In genomic region chr8:126656554-126657260, GRCm38 (mm10) we compare ENCODE assay signal across 17 mouse cellular contexts.
A peak's percentile ranks its signal among the peaks of the same experiment; 100 is the strongest.
DNase-seq lines count a peak whose midpoint lies in the region; ATAC-seq lines count a peak whose summit lies in the region.
"Had no signal": no experiment of that assay in that cellular context is flagged by ENCODE, and none has a peak within 500 bp of the region (broad histone marks: within the 10 kb centered on the region; RNA-seq: fewer than 3 reads in every experiment).

No protein-coding gene starts in this region.

- no peaks in the 10 kb centered on the region for H3K36me3 ChIP-seq in heart, embryonic 10.5 days
- no peaks in the 10 kb centered on the region for H3K36me3 ChIP-seq in heart, embryonic 12.5 days
- H3K36me3 ChIP-seq: forebrain, embryonic 15.5 days; G1E; hindbrain, embryonic 10.5 days had no signal

- H3K27me3 ChIP-seq in heart, embryonic 10.5 days (ENCODE audit: insufficient read depth, poor library complexity, severe bottlenecking), result no peaks in the 10 kb centered on the region
- no peaks in the 10 kb centered on the region for H3K27me3 ChIP-seq in heart, embryonic 12.5 days (replicated peaks)
- H3K27me3 ChIP-seq: forebrain, embryonic 15.5 days had no signal

- 53% methylated on average over 10 of the region's 10 CpGs for WGBS in heart, embryonic 10.5 days
- 55% methylated on average over 10 of the region's 10 CpGs for WGBS in heart, embryonic 12.5 days

- no peak for ATAC-seq in heart, embryonic 12.5 days (ENCODE audit: insufficient number of reproducible peaks, low FRiP score)
- ATAC-seq: CD4-positive, CD25-positive, alpha-beta regulatory T cell, adult 4 months; forebrain, embryonic 15.5 days had no signal

- no peak for DNase-seq in heart, embryonic 10.5 days (ENCODE audit: low spot score)
- peak; percentile 68 to 71 for DNase-seq in kidney, adult 8-10 months
- DNase-seq in kidney, postnatal 10 days, result no peak
- peak; percentile 84 for DNase-seq in kidney, adult 9 months
- DNase-seq in kidney, postnatal 36 days, result peak; percentile 59 to 69
- no peak for DNase-seq in testis, postnatal 10 days (ENCODE audit: low spot score)
- DNase-seq: B cell, adult 2 months; cerebellum, adult 2 months; cerebellum, postnatal 10 days; gastrocnemius, postnatal 36 days; heart, adult 11 months had no signal

- no peaks in the 10 kb centered on the region for H3K9me3 ChIP-seq in heart, embryonic 10.5 days
- no peaks in the 10 kb centered on the region for H3K9me3 ChIP-seq in heart, embryonic 12.5 days (replicated peaks)
- H3K9me3 ChIP-seq: forebrain, embryonic 15.5 days; G1E; hindbrain, embryonic 10.5 days had no signal

- no peak overlapping the region for H3K9ac ChIP-seq in heart, embryonic 12.5 days
- H3K9ac ChIP-seq: forebrain, embryonic 15.5 days had no signal

- 0 out of 2 replicates have a peak overlapping the region, but pooled peaks have one; percentile 8 for H3K27ac ChIP-seq in heart, embryonic 10.5 days
- H3K27ac ChIP-seq in heart, embryonic 12.5 days (ENCODE audit: poor library complexity, severe bottlenecking), result no peak overlapping the region
- H3K27ac ChIP-seq: forebrain, embryonic 15.5 days had no signal

- no peak overlapping the region for H3K4me2 ChIP-seq in heart, embryonic 12.5 days
- H3K4me2 ChIP-seq: forebrain, embryonic 15.5 days; heart, embryonic 11.5 days had no signal

- H3K4me1 ChIP-seq in heart, embryonic 10.5 days, result peaks cover 30% of the 10 kb centered on the region
- H3K4me1 ChIP-seq in heart, embryonic 12.5 days (replicated peaks), result peaks cover 29% of the 10 kb centered on the region

- no peak overlapping the region for H3K4me3 ChIP-seq in heart, embryonic 10.5 days
- H3K4me3 ChIP-seq in heart, embryonic 12.5 days, result no peak overlapping the region
- H3K4me3 ChIP-seq: forebrain, embryonic 15.5 days; hindbrain, embryonic 10.5 days had no signal

Comparison
In these comparisons a context has a peak if more than half of its experiments do, and no peak if none do; other contexts are left out.
1. DNase-seq: peak in kidney, adult 8-10 months (2 of 2), kidney, adult 9 months (single experiment) and kidney, postnatal 36 days (2 of 2); none in heart, embryonic 10.5 days (single experiment), kidney, postnatal 10 days (single experiment) and testis, postnatal 10 days (single experiment).